Mouse (Mus musculus) forebrain, embryonic 11.5 days (tissue): Measurements from ENCODE around the gene Lekr1. TPM values are rescaled to one million over a fixed set of nuclear protein-coding genes. Genes with fewer than 3 reads are reported as not detected.
"Not testable (repeated sequence)": the region's sequence is repeated elsewhere in the genome, so short reads cannot be mapped to it uniquely, and the experiment has no call there.

Experiments
- ATAC-seq: fragments of 200-750 bp; cut with Nextera tagmentation; replicated peaks from 2 replicates; pipeline ENCODE4 v1.8.0; 2017; ENCODE audit warnings: moderate TSS enrichment; ENCODE audit not compliant: low FRiP score
- DNase-seq: peaks from one replicate; pipeline ENCODE4 v3.0.0-alpha.2; 2017; ENCODE audit warnings: low spot score
- H3K27ac ChIP-seq: fragments of 300-500 bp; sonication (generic); 2 replicates; pipeline ENCODE4 v1.5.1; 2014; ENCODE audit warnings: low read depth, low read length
- H3K27me3 ChIP-seq: fragments of 300-500 bp; sonication (generic); 2 replicates; pipeline ENCODE4 v1.6.1; 2014; ENCODE audit warnings: mild to moderate bottlenecking, low read length, mixed read lengths; ENCODE audit not compliant: control insufficient read depth, insufficient read depth
- H3K36me3 ChIP-seq: fragments of 300-500 bp; sonication (generic); 2 replicates; pipeline ENCODE4 v1.6.1; 2014; ENCODE audit warnings: mild to moderate bottlenecking, low read length, moderate library complexity, mixed read lengths; ENCODE audit not compliant: control insufficient read depth, insufficient read depth
- H3K4me1 ChIP-seq: fragments of 300-500 bp; sonication (generic); replicated peaks from 2 replicates; pipeline ENCODE4 v1.6.1; 2014; ENCODE audit warnings: low read length, mixed read lengths; ENCODE audit not compliant: control insufficient read depth, insufficient read depth
- H3K4me2 ChIP-seq: fragments of 300-500 bp; sonication (generic); 2 replicates; pipeline ENCODE4 v1.6.1; 2014; ENCODE audit warnings: low read depth, mild to moderate bottlenecking, low read length, moderate library complexity, mixed read lengths; ENCODE audit not compliant: severe bottlenecking
- H3K4me3 ChIP-seq: fragments of 300-500 bp; sonication (generic); 2 replicates; pipeline ENCODE4 v1.5.1; 2014; ENCODE audit warnings: low read depth, low read length
- H3K9ac ChIP-seq: fragments of 300-500 bp; sonication (generic); 2 replicates; pipeline ENCODE4 v1.6.1; 2014; ENCODE audit warnings: low read length
- H3K9me3 ChIP-seq: fragments of 300-500 bp; sonication (generic); 2 replicates; pipeline ENCODE4 v1.6.1; 2016; ENCODE audit warnings: low read length, mixed read lengths; ENCODE audit not compliant: control insufficient read depth
- WGBS: fragments of 180-500 bp; shearing (Covaris S2); extraction: QIAGEN DNeasy Blood & Tissue Kit; methylation state at CpG from one replicate; pipeline ENCODE4 v1.1.7; 2014; 5-methylcytosine and 5-hydroxymethylcytosine counted together
- polyA plus RNA-seq: library from polyadenylated mRNA; unstranded; fragments of >200 nt; fragmentation: Nextera tagmentation; extraction: Ambion mirVana; gene quantifications from 2 replicates; pipeline ENCODE4 v1.2.1, GENCODE M21; 2014

The Lekr1 gene
- polyA plus RNA-seq, 1 experiment from 2014 or later: 6.4 TPM

DNA sequence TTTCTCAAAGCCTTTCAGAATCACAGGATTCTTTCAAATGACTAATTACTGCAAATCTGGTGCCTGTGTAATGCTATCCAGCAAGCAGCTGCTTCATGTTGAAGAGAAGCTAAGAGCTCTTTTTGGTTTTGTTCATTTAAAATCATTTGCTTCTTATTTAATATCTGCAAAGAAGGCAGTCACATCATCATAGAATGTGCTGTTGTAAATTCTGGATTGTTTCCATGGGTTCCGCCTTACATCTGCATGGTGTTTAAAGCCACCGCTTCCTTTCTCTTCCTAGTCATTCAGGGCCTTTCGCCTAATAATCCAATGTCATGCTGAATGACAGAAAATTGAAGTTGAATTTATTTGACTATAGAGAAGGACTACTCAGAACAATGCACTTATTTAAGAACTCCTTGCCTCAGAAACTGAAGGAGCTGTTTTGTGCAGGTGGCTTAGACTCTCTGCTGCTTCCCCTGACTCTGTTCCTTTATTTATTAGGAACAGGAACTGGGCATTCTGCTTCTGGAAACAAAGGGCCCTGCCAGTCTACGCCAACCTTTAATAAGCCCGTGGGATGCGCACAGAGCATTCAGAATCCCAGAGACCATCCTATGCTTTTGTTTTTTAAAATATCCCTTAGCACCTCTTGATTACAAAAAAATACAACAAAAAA is 101.3 kb downstream of the Lekr1 start:
- peak; percentile 50 for ATAC-seq
- 22% methylated on average over 6 of the region's 6 CpGs for WGBS
- Histone ChIP-seq H3K27ac (peak overlapping the region; percentile 38; the same call in 1 of the 2 replicates), H3K4me2 (no peak overlapping the region), H3K27me3 (no peaks in the 10 kb centered on the region), H3K9ac (no peak overlapping the region), H3K9me3 (no peaks in the 10 kb centered on the region), H3K4me1 (no peaks in the 10 kb centered on the region; the same call in 1 of the 2 replicates), H3K4me3 (no peak overlapping the region), H3K36me3 (no peaks in the 10 kb centered on the region)
- no peak for DNase-seq

DNA sequence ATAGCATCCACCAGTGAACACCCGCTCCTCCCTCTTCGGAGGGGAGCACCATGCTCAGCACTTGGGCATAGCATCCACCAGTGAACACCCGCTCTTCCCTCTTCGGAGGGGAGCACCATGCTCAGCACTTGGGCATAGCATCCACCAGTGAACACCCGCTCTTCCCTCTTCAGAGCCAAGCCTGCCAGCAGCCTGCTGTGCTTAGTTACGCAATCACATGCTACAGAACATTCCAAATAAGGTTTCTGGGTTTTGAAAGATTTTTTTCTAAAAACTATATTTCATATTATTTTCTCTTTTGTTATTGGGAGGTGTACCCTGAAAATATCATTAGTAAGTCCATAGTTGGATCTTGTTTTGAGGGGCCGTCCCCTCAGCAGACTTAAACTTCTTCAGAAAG is 103.6 kb downstream of the Lekr1 start:
- WGBS: 91% methylated on average over 5 of the region's 7 CpGs
- ATAC-seq, H3K4me1 ChIP-seq, H3K9me3 ChIP-seq, H3K27me3 ChIP-seq, H3K4me2 ChIP-seq, DNase-seq, H3K36me3 ChIP-seq, H3K27ac ChIP-seq, H3K4me3 ChIP-seq, H3K9ac ChIP-seq: not testable (repeated sequence)

DNA sequence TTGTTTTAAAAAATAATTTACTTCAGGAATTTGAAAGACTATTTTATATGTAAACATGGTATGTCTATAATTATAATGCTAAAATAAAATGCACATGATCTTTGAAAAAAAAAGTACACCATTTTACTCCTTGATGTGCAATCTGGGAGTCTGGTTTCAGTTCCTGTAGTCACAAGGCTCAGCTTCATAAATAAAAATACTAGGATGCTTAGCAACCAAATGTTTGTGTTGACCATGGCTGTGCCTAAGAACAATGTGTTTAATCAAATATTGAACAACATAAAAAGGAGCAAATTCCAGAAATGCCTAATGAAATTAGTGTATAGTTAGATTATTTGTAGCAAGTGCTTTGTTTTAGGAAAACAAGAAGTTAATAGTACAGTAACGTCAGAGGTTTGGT is 107.9 kb downstream of the Lekr1 start:
- H3K4me2 ChIP-seq: no peak overlapping the region
- no peak overlapping the region for H3K4me3 ChIP-seq
- no peaks in the 10 kb centered on the region for H3K9me3 ChIP-seq
- DNase-seq (no peak), ATAC-seq (no peak)
- no peaks in the 10 kb centered on the region for H3K27me3 ChIP-seq
- H3K9ac ChIP-seq: no peak overlapping the region
- WGBS: 83% methylated on average over 1 of the region's 1 CpGs
- no peaks in the 10 kb centered on the region for H3K36me3 ChIP-seq
- no peak overlapping the region for H3K27ac ChIP-seq
- H3K4me1 ChIP-seq: no peaks in the 10 kb centered on the region

DNA sequence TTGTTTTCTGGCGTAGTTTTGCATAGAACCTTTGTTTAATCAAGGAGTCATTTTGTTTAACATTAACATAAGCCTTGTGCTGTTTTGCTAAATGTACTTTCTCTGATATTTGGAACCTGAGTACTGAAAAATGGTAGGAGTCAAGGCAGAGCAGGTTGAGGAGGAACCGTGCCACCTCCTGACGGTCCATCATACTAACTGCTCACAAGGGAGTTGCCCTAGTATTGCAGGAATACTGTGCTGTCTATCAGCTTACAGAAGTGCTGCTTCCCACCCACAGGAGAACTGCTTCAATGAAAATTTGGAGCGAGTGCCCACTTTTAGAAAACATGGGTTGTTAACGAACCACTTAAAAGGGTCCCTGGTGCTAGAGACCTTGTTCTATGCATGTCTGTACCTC is 109.1 kb downstream of the Lekr1 start:
- no peak overlapping the region for H3K9ac ChIP-seq
- H3K9me3 ChIP-seq: no peaks in the 10 kb centered on the region
- DNase-seq (no peak), ATAC-seq (no peak)
- H3K4me1 ChIP-seq: no peaks in the 10 kb centered on the region
- no peak overlapping the region for H3K4me2 ChIP-seq
- H3K27ac ChIP-seq: no peak overlapping the region
- H3K4me3 ChIP-seq: no peak overlapping the region
- no peaks in the 10 kb centered on the region for H3K36me3 ChIP-seq
- no peaks in the 10 kb centered on the region for H3K27me3 ChIP-seq
- 76% methylated on average over 5 of the region's 5 CpGs for WGBS

DNA sequence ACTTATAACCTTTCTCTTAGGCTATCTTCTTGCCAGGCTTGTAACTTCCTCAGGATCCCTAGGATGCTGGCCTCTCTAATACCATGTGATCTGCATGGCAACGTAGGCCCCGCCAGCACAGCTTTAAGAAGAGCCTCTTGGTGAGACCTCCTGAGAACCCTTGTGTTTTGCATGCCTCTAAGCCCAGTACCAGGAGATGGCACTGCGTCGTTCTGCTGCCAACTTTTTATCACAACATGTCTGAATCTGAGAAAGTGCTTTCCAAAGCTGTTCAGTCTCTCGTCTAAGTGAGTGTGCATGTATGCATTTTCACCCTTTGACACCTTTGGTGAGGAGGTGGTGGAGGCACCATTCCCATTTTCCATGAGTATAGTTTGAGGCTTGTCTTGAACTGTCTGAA is 116.2 kb downstream of the Lekr1 start:
- 77% methylated on average over 5 of the region's 5 CpGs for WGBS
- Histone ChIP-seq H3K4me1 (no peaks in the 10 kb centered on the region), H3K36me3 (no peaks in the 10 kb centered on the region), H3K4me3 (no peak overlapping the region), H3K4me2 (no peak overlapping the region), H3K9ac (no peak overlapping the region), H3K27me3 (no peaks in the 10 kb centered on the region), H3K9me3 (no peaks in the 10 kb centered on the region; the same call in 1 of the 2 replicates), H3K27ac (no peak overlapping the region)
- DNase-seq: no peak
- ATAC-seq: no peak

DNA sequence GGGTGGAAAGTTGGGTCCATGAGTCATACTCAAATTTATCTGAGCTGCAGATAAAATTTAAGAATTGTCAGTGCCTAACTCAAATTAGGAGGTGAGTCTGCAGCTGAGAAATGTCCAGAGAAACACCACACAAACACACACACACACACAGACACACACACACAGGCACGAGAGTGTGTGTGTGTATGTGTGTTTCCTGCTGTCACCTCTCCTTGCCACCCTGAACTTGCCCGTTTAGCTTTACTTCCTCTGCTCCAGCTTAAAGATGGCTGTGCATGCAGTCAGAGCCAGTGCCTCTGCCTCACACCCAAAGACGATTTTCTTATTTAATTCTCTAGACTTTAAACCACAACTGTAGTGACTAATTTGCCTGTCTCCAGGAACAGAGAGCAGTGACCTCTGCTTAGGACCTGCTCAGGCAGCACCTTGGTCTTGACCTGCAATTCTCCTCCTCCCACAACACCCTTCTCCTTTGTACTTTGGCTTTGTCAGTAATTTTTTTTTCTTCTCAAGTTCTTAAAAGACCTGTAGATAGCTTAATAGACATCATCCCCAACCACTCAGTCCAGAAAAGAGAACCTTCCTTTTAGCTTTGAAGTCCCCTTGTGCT is 124.2 kb downstream of the Lekr1 start:
- Histone ChIP-seq H3K9me3 (no peaks in the 10 kb centered on the region), H3K27ac (no peak overlapping the region), H3K36me3 (no peaks in the 10 kb centered on the region), H3K4me2 (no peak overlapping the region), H3K9ac (no peak overlapping the region), H3K27me3 (no peaks in the 10 kb centered on the region), H3K4me3 (no peak overlapping the region), H3K4me1 (no peaks in the 10 kb centered on the region)
- no peak for DNase-seq
- WGBS: 63% methylated on average over 3 of the region's 3 CpGs
- ATAC-seq: no peak

DNA sequence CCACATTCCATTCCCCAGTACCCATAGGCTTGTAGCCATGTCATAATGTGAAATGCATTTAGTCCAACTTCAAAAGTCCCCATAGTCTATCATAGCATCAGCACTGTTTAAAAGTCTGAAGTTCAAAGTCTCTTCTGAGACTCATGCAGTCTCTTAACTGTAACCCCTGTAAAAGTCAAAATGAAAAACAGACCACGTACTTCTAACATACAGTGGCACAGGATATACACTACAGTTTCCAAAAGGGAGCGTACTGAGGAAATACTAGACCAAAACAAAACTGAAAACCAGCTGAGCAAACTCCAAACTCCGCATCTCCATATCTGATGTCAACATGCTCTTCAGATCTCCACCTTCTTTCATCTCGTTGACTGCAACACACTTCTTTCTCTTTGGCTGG is 127.5 kb downstream of the Lekr1 start:
- H3K4me2 ChIP-seq: no peak overlapping the region
- no peaks in the 10 kb centered on the region for H3K4me1 ChIP-seq
- H3K4me3 ChIP-seq: no peak overlapping the region
- no peak overlapping the region for H3K27ac ChIP-seq
- DNase-seq (no peak), ATAC-seq (no peak)
- H3K9me3 ChIP-seq: no peaks in the 10 kb centered on the region
- H3K27me3 ChIP-seq: no peaks in the 10 kb centered on the region
- no peak overlapping the region for H3K9ac ChIP-seq
- H3K36me3 ChIP-seq: no peaks in the 10 kb centered on the region
- WGBS: 88% methylated on average over 4 of the region's 4 CpGs

DNA sequence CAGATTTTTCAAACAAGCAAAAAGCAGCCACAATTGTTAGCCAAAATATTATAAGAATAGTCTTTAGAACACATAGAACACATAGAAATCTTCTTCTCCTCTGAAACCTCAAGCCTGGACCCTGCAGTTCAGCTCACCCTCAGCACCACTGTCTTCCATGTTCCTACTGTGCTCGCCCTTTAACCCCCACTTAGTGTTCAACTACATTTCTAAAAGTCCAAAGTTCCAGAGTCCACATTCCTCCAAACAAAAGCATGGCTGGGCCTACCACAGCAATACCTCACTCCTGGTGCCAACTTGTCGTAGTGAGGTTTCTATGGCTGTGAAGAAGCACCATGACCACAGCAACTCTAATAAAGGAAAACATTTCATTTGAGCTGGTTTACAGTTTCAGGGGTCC is 128.7 kb downstream of the Lekr1 start:
- WGBS: 86% methylated on average over 2 of the region's 2 CpGs
- no peak for ATAC-seq

More for the DNA sequence above, 128.7 kb downstream of the Lekr1 start:
- Histone ChIP-seq H3K4me3 (no peak overlapping the region), H3K27me3 (no peaks in the 10 kb centered on the region), H3K9me3 (no peaks in the 10 kb centered on the region), H3K4me1 (no peaks in the 10 kb centered on the region), H3K4me2 (no peak overlapping the region), H3K27ac (no peak overlapping the region), H3K9ac (no peak overlapping the region), H3K36me3 (no peaks in the 10 kb centered on the region)
- no peak for DNase-seq
